Mouse (Mus musculus) CH12.LX (cell line): ENCODE results near the gene Trip12.
A peak's percentile ranks its signal among the peaks of the same experiment; 100 is the strongest.

Source experiments
- BHLHE40 ChIP-seq: IDR thresholded peaks from 2 replicates; pipeline ENCODE4 v1.6.1; 2011; ENCODE audit warnings: mild to moderate bottlenecking, low read depth, low read length, improper control_type of control experiment
- CTCF ChIP-seq, 2 experiments: IDR thresholded peaks in 1 of 2; conservative IDR thresholded peaks in 1 of 2; 2 replicates each; pipeline ENCODE4 v1.5.1; 2011 to 2012; ENCODE audit warnings: low read depth in 2 of 2, low read length in 2 of 2, improper control_type of control experiment in 1 of 2, inconsistent platforms in 1 of 2, mild to moderate bottlenecking in 1 of 2, moderate library complexity in 1 of 2
- E2F4 ChIP-seq: IDR thresholded peaks from 2 replicates; pipeline ENCODE4 v1.6.1; 2011; ENCODE audit warnings: low read depth, low read length, improper control_type of control experiment; ENCODE audit not compliant: insufficient replicate concordance
- ELF1 ChIP-seq: IDR thresholded peaks from 2 replicates; pipeline ENCODE4 v1.6.1; 2014; ENCODE audit warnings: low read depth, mild to moderate bottlenecking, inconsistent platforms, low read length, improper control_type of control experiment
- EP300 ChIP-seq: IDR thresholded peaks from 2 replicates; pipeline ENCODE4 v1.6.1; 2011; ENCODE audit warnings: low read length, improper control_type of control experiment
- ETS1 ChIP-seq: conservative IDR thresholded peaks from 2 replicates; pipeline ENCODE4 v1.6.1; 2012; ENCODE audit warnings: low read depth, mild to moderate bottlenecking, inconsistent platforms, low read length, improper control_type of control experiment, moderate library complexity
- MYC ChIP-seq: IDR thresholded peaks from 2 replicates; pipeline ENCODE4 v1.6.1; 2011; ENCODE audit warnings: low read depth, mild to moderate bottlenecking, improper control_type of control experiment, low read length
- POLR2A ChIP-seq: IDR thresholded peaks from 2 replicates; pipeline ENCODE4 v1.6.1; 2011; ENCODE audit warnings: low read depth, mild to moderate bottlenecking, improper control_type of control experiment, low read length
- RAD21 ChIP-seq: IDR thresholded peaks from 2 replicates; pipeline ENCODE4 v1.6.1; 2011; ENCODE audit warnings: low read depth, mild to moderate bottlenecking, low read length, improper control_type of control experiment, moderate library complexity
- SMC3 ChIP-seq: IDR thresholded peaks from 2 replicates; pipeline ENCODE4 v1.6.1; 2011; ENCODE audit warnings: low read depth, low read length, improper control_type of control experiment
- USF1 ChIP-seq: IDR thresholded peaks from 2 replicates; pipeline ENCODE4 v1.6.1; 2014; ENCODE audit warnings: low read depth, mild to moderate bottlenecking, inconsistent platforms, low read length, improper control_type of control experiment
- ZC3H11A ChIP-seq: IDR thresholded peaks from 2 replicates; pipeline ENCODE4 v1.6.1; 2012; ENCODE audit warnings: low read depth, mild to moderate bottlenecking, inconsistent platforms, low read length, improper control_type of control experiment
- ZKSCAN1 ChIP-seq: IDR thresholded peaks from 2 replicates; pipeline ENCODE4 v1.6.1; 2012; ENCODE audit warnings: low read depth, inconsistent platforms, low read length, improper control_type of control experiment, borderline replicate concordance

DNA sequence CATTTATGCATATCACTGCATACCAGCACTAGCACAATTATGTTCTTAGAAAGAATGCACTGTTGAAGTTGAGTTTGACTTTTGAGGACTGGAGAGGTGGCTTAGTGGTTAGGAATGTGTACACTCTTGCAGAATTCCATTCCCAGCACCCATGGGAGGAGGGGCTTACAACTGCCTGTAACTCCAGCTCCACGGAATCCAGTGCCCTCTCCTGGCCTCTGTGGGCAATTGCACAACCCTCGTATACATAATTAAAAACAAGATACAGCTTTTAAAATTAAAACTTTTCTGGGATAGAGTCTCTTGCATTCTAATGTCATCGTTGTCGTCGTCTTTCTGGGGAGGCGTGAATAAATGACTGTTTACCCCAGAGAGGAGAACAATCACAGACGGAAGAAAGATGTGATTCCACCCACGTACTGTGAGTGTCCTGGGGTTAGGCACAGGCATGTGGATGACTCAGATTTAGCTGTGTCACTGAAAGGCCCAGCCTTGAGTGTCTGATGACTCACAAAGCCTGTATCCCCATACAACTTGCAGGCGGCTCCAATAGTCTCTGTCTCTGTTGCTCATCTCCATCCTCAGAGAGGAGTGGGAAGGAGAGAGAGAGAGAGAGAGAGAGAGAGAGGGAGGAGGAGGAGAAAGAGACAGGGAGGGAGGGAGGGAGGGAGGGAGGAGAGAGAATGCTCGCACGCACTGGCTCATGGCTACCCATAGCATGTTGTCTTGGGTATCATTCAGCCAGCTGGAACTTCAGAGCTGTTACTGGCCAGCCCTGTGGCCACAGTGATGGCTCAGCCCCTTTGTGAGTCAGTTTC, 41.1 kb upstream of the Trip12 start:
- TF ChIP-seq E2F4: no peak
- peak; percentile 29 to 58; a peak in 2 of 4 replicates for TF ChIP-seq CTCF (conservative IDR thresholded peaks at IDR 0.05 in 1 of 2, IDR thresholded peaks at IDR 0.05 in 1 of 2; ENCODE audit: low read depth in 2 of 2, low read length in 2 of 2)
- TF ChIP-seq POLR2A: no peak
- TF ChIP-seq EP300: no peak
- TF ChIP-seq USF1: no peak
- TF ChIP-seq RAD21: peak; percentile 52
- no peak for TF ChIP-seq ZC3H11A
- TF ChIP-seq SMC3: peak; percentile 33; the same call in 1 of the 2 replicates
- no peak for TF ChIP-seq ETS1
- no peak for TF ChIP-seq MYC
- no peak for TF ChIP-seq ZKSCAN1
- TF ChIP-seq BHLHE40: no peak
- TF ChIP-seq ELF1: no peak
